Mouse (Mus musculus) heart, embryonic 13.5 days (tissue): ENCODE measurements around the gene Glt28d2. TPM values are rescaled to one million over a fixed set of nuclear protein-coding genes. Genes with fewer than 3 reads are reported as not detected.

Experiments
- ATAC-seq: fragments of 200-750 bp; cut with Nextera tagmentation; 2 replicates; pipeline ENCODE4 v1.8.0; 2017; ENCODE audit warnings: moderate TSS enrichment; ENCODE audit not compliant: insufficient number of reproducible peaks, low FRiP score, low TSS enrichment; ENCODE audit errors: extremely low read depth
- H3K27ac ChIP-seq: fragments of 300-500 bp; sonication (generic); replicated peaks from 2 replicates; pipeline ENCODE4 v1.5.1; 2015; ENCODE audit warnings: moderate library complexity, mild to moderate bottlenecking, inconsistent platforms
- H3K27me3 ChIP-seq: fragments of 300-500 bp; sonication (generic); replicated peaks from 2 replicates; pipeline ENCODE4 v1.6.1; 2015; ENCODE audit warnings: mild to moderate bottlenecking, inconsistent platforms
- H3K36me3 ChIP-seq: fragments of 300-500 bp; sonication (generic); 2 replicates; pipeline ENCODE4 v1.6.1; 2015; ENCODE audit warnings: mild to moderate bottlenecking, inconsistent platforms
- H3K4me1 ChIP-seq: fragments of 300-500 bp; sonication (generic); 2 replicates; pipeline ENCODE4 v1.6.1; 2015; ENCODE audit warnings: inconsistent platforms
- H3K4me2 ChIP-seq: fragments of 300-500 bp; sonication (generic); 2 replicates; pipeline ENCODE4 v1.6.1; 2015; ENCODE audit warnings: inconsistent platforms, mild to moderate bottlenecking, moderate library complexity
- H3K4me3 ChIP-seq: fragments of 300-500 bp; sonication (generic); 2 replicates; pipeline ENCODE4 v1.5.1; 2015; ENCODE audit warnings: moderate library complexity, mild to moderate bottlenecking, inconsistent platforms
- H3K9ac ChIP-seq: fragments of 300-500 bp; sonication (generic); 2 replicates; pipeline ENCODE4 v1.6.1; 2015; ENCODE audit warnings: inconsistent platforms, mild to moderate bottlenecking, moderate library complexity
- H3K9me3 ChIP-seq: fragments of 300-500 bp; sonication (generic); 2 replicates; pipeline ENCODE4 v1.6.1; 2016; ENCODE audit warnings: inconsistent platforms
- WGBS: fragments of 180-500 bp; shearing (Covaris S2); methylation state at CpG from one replicate; pipeline ENCODE4 v1.1.7; 2015; ENCODE audit warnings: mixed read lengths; 5-methylcytosine and 5-hydroxymethylcytosine counted together
- polyA plus RNA-seq: library from polyadenylated mRNA; unstranded; fragments of >200 nt; fragmentation: Nextera tagmentation; extraction: Ambion mirVana; gene quantifications from 2 replicates; pipeline ENCODE4 v1.2.1, GENCODE M21; 2015

Glt28d2 gene
- polyA plus RNA-seq, 1 experiment from 2014 or later: 0.80 TPM

GRCm38 (mm10) chr3:85863996-85864395 lies 23.3 kb downstream of the Glt28d2 start:
- no peak overlapping the region for H3K27ac ChIP-seq
- peaks cover 11% of the 10 kb centered on the region for H3K4me1 ChIP-seq
- ATAC-seq: no peak
- peaks cover 2% of the 10 kb centered on the region; the same call in 1 of the 2 replicates for H3K36me3 ChIP-seq
- H3K9ac ChIP-seq: no peak overlapping the region
- H3K9me3 ChIP-seq: peaks cover 2% of the 10 kb centered on the region
- no peaks in the 10 kb centered on the region for H3K27me3 ChIP-seq
- 48% methylated on average over 3 of the region's 3 CpGs for WGBS
- no peak overlapping the region for H3K4me2 ChIP-seq
- no peak overlapping the region for H3K4me3 ChIP-seq

- Histone ChIP-seq H3K27ac (no peak overlapping the region), H3K4me2 (no peak overlapping the region), H3K4me3 (no peak overlapping the region), H3K4me1 (peaks cover 22% of the 10 kb centered on the region), H3K9ac (no peak overlapping the region), H3K36me3 (no peaks in the 10 kb centered on the region), H3K9me3 (no peaks in the 10 kb centered on the region), H3K27me3 (no peaks in the 10 kb centered on the region)
- 71% methylated on average over 2 of the region's 2 CpGs for WGBS
- no peak for ATAC-seq
These were observed 24.4 kb downstream of the Glt28d2 start for GRCm38 (mm10) chr3:85862886-85863285.

GRCm38 (mm10) chr3:85860996-85861395 lies 26.3 kb downstream of the Glt28d2 start:
- no peaks in the 10 kb centered on the region for H3K9me3 ChIP-seq
- no peaks in the 10 kb centered on the region for H3K36me3 ChIP-seq
- H3K27ac ChIP-seq: no peak overlapping the region
- H3K9ac ChIP-seq: no peak overlapping the region
- no peak overlapping the region for H3K4me3 ChIP-seq
- ATAC-seq: no peak
- WGBS: 75% methylated on average over 5 of the region's 5 CpGs
- H3K4me2 ChIP-seq: no peak overlapping the region
- H3K27me3 ChIP-seq: no peaks in the 10 kb centered on the region
- H3K4me1 ChIP-seq: peaks cover 33% of the 10 kb centered on the region

GRCm38 (mm10) chr3:85859311-85859710 lies 28.0 kb downstream of the Glt28d2 start:
- Histone ChIP-seq H3K4me1 (peaks cover 33% of the 10 kb centered on the region), H3K4me2 (peak overlapping the region; percentile 47; the same call in 1 of the 2 replicates), H3K27me3 (no peaks in the 10 kb centered on the region), H3K36me3 (no peaks in the 10 kb centered on the region), H3K27ac (peak overlapping the region; percentile 87), H3K9ac (0 out of 2 replicates have a peak overlapping the region, but pooled peaks have one; percentile 26), H3K9me3 (no peaks in the 10 kb centered on the region), H3K4me3 (no peak overlapping the region)
- WGBS: 68% methylated on average over 6 of the region's 6 CpGs
- no peak for ATAC-seq

- Histone ChIP-seq H3K36me3 (no peaks in the 10 kb centered on the region), H3K4me2 (peak overlapping the region; percentile 47), H3K27ac (peak overlapping the region; percentile 87), H3K4me1 (peaks cover 33% of the 10 kb centered on the region), H3K9ac (no peak overlapping the region), H3K9me3 (no peaks in the 10 kb centered on the region), H3K4me3 (no peak overlapping the region), H3K27me3 (no peaks in the 10 kb centered on the region)
- 45% methylated on average over 11 of the region's 11 CpGs for WGBS
- no peak for ATAC-seq
These were observed 28.9 kb downstream of the Glt28d2 start for GRCm38 (mm10) chr3:85858140-85859135.

GRCm38 (mm10) chr3:85857083-85857482 lies 30.2 kb downstream of the Glt28d2 start:
- no peak for ATAC-seq
- Histone ChIP-seq H3K4me2 (no peak overlapping the region), H3K36me3 (no peaks in the 10 kb centered on the region), H3K4me1 (peaks cover 26% of the 10 kb centered on the region), H3K9me3 (no peaks in the 10 kb centered on the region), H3K27ac (no peak overlapping the region), H3K9ac (no peak overlapping the region), H3K4me3 (no peak overlapping the region), H3K27me3 (no peaks in the 10 kb centered on the region)
- 41% methylated on average over 4 of the region's 4 CpGs for WGBS

- H3K4me3 ChIP-seq: no peak overlapping the region
- no peak for ATAC-seq
- no peaks in the 10 kb centered on the region for H3K27me3 ChIP-seq
- peaks cover 23% of the 10 kb centered on the region for H3K4me1 ChIP-seq
- no peaks in the 10 kb centered on the region for H3K9me3 ChIP-seq
- H3K27ac ChIP-seq: no peak overlapping the region
- H3K4me2 ChIP-seq: no peak overlapping the region
- H3K9ac ChIP-seq: no peak overlapping the region
- WGBS: 79% methylated on average over 5 of the region's 5 CpGs
- no peaks in the 10 kb centered on the region for H3K36me3 ChIP-seq
These were observed 31.4 kb downstream of the Glt28d2 start for GRCm38 (mm10) chr3:85855947-85856346.

- H3K9me3 ChIP-seq: no peaks in the 10 kb centered on the region
- H3K4me3 ChIP-seq: no peak overlapping the region
- H3K4me2 ChIP-seq: no peak overlapping the region
- no peak for ATAC-seq
- WGBS: 91% methylated on average over 3 of the region's 3 CpGs
- no peak overlapping the region for H3K27ac ChIP-seq
- H3K9ac ChIP-seq: no peak overlapping the region
- no peaks in the 10 kb centered on the region for H3K27me3 ChIP-seq
- H3K4me1 ChIP-seq: peaks cover 25% of the 10 kb centered on the region
- no peaks in the 10 kb centered on the region for H3K36me3 ChIP-seq
These were observed 32.3 kb downstream of the Glt28d2 start for GRCm38 (mm10) chr3:85855043-85855442.

GRCm38 (mm10) chr3:85854143-85854542 lies 33.2 kb downstream of the Glt28d2 start:
- no peak for ATAC-seq
- WGBS: 93% methylated on average over 6 of the region's 6 CpGs
- no peaks in the 10 kb centered on the region for H3K36me3 ChIP-seq
- peaks cover 27% of the 10 kb centered on the region for H3K4me1 ChIP-seq
- no peaks in the 10 kb centered on the region for H3K27me3 ChIP-seq
- no peak overlapping the region for H3K27ac ChIP-seq
- H3K4me2 ChIP-seq: no peak overlapping the region
- H3K9me3 ChIP-seq: no peaks in the 10 kb centered on the region
- no peak overlapping the region for H3K9ac ChIP-seq
- H3K4me3 ChIP-seq: no peak overlapping the region

- no peak for ATAC-seq
- no peaks in the 10 kb centered on the region for H3K27me3 ChIP-seq
- no peaks in the 10 kb centered on the region for H3K9me3 ChIP-seq
- no peak overlapping the region for H3K4me3 ChIP-seq
- H3K27ac ChIP-seq: no peak overlapping the region
- 68% methylated on average over 4 of the region's 4 CpGs for WGBS
- peaks cover 23% of the 10 kb centered on the region for H3K4me1 ChIP-seq
- H3K9ac ChIP-seq: no peak overlapping the region
- H3K4me2 ChIP-seq: no peak overlapping the region
- no peaks in the 10 kb centered on the region for H3K36me3 ChIP-seq
These were observed 33.6 kb downstream of the Glt28d2 start for GRCm38 (mm10) chr3:85853715-85854114.

- no peak for ATAC-seq
- Histone ChIP-seq H3K9ac (no peak overlapping the region), H3K4me2 (no peak overlapping the region), H3K4me3 (no peak overlapping the region), H3K4me1 (0 out of 2 replicates have a peak, but pooled peaks cover 4% of the 10 kb centered on the region), H3K9me3 (no peaks in the 10 kb centered on the region), H3K27me3 (no peaks in the 10 kb centered on the region), H3K27ac (no peak overlapping the region), H3K36me3 (no peaks in the 10 kb centered on the region)
- 48% methylated on average over 1 of the region's 1 CpGs for WGBS
These were observed 37.2 kb downstream of the Glt28d2 start for GRCm38 (mm10) chr3:85850079-85850478.

GRCm38 (mm10) chr3:85846316-85846715 lies 41.0 kb downstream of the Glt28d2 start:
- Histone ChIP-seq H3K9me3 (no peaks in the 10 kb centered on the region), H3K9ac (no peak overlapping the region), H3K27me3 (no peaks in the 10 kb centered on the region), H3K27ac (no peak overlapping the region), H3K4me3 (no peak overlapping the region), H3K4me2 (no peak overlapping the region), H3K4me1 (peaks cover 21% of the 10 kb centered on the region), H3K36me3 (no peaks in the 10 kb centered on the region)
- WGBS: 91% methylated on average over 1 of the region's 1 CpGs
- ATAC-seq: no peak
